Mouse (Mus musculus) v-Abl transformed pro-B cells (cell line): ENCODE measurements at regions not wholly inside any gene's neighbourhood (a gene's known extent, or its start where the extent isn't known, plus 50 kb on each side); places are given as distances from the start of the nearest gene placed in this dataset.

ENCODE experiments used
- in situ Hi-C, 2 experiments: fragments of 400-800 bp; cut with MboI; formaldehyde crosslinking; loops; one replicate each; pipeline ENCODE4 v1.15.1; 2025; ENCODE audit not compliant: unreplicated experiment in 2 of 2

GRCm38 (mm10) chr1:43247609-43248008 is 50.8 kb upstream of the Fhl2 start:
- in situ Hi-C loops: no loop called here

DNA sequence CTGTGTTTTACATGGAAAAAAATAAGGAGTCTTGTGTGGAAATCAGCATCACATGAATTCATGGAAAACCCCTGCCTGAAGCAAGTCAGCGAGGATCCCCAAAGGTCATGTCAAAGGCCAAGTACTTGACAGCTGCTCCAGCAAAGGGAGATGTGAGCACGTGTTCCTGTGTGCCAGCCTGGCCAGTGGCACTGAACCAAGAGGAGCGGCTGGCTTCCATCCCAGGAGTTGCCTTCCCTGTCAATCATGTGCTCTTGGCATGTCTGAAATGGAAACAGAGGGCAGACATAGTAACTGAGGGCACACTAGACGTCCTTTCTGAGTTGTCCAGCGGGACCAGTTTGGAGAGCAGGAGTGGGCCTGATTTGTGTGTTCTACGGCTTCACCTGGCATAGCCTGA is 53.5 kb upstream of the Fhl2 start:
- in situ Hi-C loops: no loop called here

DNA sequence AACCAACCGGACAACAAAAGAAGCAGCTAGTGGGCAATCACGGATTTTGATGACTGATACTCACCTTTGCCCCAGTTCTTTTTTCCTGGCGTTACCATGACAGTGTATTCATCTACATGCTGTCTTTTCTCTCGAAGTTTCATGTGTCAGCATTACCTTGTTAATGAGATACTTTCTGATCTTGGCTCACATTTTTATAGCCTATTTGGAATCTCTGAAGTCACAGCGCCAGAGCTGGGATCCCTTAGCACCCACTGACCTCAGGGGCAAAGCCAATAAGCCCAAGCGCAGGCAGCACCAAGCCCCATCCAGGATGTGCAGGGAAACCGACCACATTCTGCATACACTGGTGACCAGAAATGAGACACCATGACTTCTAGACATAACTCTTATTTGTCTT is 54.6 kb upstream of the Fhl2 start:
- in situ Hi-C loops: no loop called here

GRCm38 (mm10) chr1:43254129-43254528 is 57.3 kb upstream of the Fhl2 start:
- in situ Hi-C loops: no loop called here

GRCm38 (mm10) chr1:43256078-43256477 is 59.3 kb upstream of the Fhl2 start:
- in situ Hi-C loops: no loop called here

DNA sequence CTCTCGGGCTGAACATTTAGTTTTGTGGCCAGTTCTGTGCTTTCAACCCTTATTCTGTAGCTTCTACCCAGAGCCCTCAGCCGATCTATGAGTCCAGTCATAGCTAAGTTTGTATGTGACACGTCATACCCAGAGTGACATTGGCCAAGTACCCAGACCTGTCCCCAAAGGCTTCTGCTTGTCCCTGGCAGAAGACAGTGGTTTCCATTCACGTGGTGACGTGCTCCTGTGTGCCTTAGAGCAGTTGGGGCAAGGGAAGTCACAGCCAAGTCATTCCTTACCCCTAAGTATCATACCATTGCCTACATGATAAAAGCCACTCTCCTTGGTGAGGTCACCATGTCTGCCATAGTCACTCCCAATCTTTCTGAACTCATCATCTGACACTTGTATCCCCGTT is 61.1 kb upstream of the Fhl2 start:
- in situ Hi-C loops: no loop called here

DNA sequence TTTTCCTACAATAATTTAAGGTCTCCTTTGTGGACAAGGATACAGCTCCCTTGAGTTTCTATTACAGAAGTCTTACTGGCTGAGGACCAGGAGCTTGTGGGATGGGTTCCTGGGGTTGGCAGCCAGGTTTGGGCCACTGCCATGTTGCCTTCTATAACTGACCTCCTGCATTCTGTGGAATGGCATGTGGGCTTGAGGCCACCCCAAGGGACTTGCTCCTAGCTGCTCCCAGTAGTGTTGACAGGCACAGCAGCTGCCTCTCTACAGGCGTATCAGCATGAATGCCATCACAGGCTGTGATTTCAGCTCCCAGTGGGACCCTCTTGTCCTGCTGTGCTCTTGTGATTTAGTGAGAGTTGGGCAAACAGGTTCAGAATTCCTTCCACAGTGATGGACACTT is 63.1 kb upstream of the Fhl2 start:
- in situ Hi-C loops: loop anchor here in 1 of 2 experiments (5.0 to 10.0 kb wide), 2 partner anchors 118 to 345 kb away; no protein-coding TSS in a partner anchor

DNA sequence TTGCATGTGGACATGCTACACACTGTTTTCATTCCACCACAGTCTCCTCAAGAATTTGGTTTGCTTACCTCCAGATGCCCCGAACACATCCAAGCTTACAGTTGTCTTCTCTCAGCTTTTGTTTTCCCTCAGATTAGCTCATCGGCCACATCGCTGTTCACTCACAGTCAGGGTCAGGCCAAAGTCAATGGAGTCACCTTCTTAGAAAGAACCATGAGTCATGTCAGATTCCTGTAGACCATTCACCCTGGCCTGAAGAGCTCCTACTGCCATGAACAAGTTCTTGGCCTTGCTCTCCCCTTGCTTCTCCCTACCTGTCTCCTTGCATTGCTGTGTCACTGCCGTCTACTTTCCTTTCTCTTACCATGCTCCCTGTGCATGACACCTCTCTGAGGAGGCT is 63.7 kb upstream of the Fhl2 start:
- in situ Hi-C loops: loop anchor here in 1 of 2 experiments (5.0 to 10.0 kb wide), 2 partner anchors 118 to 346 kb away; no protein-coding TSS in a partner anchor

DNA sequence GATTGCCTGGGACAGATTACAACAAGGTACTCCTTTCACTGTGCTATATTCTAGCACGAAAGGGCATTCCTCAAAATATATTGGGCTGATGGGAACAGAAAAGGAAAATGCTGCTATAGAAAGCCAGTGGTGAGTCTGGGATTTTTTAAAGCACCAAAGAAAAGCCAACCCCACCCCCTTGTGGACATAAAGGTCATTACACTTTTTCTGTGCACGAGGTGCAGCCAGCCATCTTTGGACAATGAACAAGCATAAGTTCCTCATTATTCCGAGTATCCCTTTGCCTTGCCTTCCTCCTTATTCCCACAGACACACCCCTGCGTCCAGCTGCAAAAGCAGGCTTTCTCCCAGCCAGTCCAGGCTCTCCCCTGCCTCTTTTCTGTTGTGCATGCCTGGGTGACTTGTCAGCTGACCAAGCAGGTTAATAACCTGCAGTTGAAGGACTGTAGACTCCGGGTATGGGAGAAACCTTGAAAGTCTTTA is 67.7 kb upstream of the Fhl2 start:
- in situ Hi-C loops: loop anchor here in 1 of 2 experiments (5.0 to 10.0 kb wide), 2 partner anchors 122 to 350 kb away; no protein-coding TSS in a partner anchor

GRCm38 (mm10) chr1:43265699-43266455 is 69.1 kb upstream of the Fhl2 start:
- in situ Hi-C loops: loop anchor here (5.0 to 10.0 kb wide), 3 partner anchors 129 to 354 kb away; no protein-coding TSS in a partner anchor

DNA sequence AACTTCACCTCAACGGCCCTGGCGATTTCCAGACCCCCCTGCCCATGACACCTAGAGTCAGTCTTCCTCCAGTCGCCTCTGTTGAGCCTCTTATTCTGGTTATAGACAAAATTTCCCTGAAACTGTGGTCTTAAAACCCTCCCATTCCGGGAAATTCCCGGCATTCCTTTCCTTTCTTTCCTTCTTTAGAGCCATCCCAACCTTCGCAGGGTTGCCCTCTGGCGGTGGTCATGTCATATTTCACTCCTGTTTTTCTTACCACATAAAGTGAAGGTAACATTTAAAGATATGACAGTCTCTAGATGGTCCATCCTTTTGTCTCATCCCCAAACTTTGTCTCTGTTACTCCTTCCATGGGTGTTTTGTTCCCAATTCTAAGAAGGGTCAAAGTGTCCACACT is 72.9 kb upstream of the Fhl2 start:
- in situ Hi-C loops: loop anchor here (5.0 to 10.0 kb wide), 4 partner anchors 132 to 965 kb away; no protein-coding TSS in a partner anchor

GRCm38 (mm10) chr1:43273236-43273868 is 76.6 kb upstream of the Fhl2 start:
- in situ Hi-C loops: loop anchor here in 1 of 2 experiments (10.0 kb wide), 1 partner anchor 961 kb away; no protein-coding TSS in a partner anchor

DNA sequence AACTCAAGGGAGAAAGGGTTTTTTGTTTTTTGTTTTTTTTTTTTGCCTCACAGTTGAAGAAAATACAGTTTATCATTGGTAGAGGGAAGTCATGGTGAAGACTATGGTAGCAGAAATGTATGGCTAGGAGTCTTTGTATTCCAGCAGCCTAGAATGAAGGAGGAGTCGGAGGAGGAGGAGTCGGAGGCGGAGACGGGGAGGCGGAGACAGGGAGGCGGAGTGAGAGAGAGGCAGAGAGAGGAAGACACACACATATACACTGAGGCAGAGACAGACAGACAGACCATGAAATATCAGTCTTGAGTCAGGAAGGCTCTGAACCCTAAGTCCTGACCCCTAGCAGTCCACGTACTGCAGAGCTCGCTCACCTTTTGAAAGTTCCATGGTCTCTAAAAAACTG is 95.0 kb upstream of the Fhl2 start:
- in situ Hi-C loops: no loop called here

- in situ Hi-C loops: no loop called here
Observed at GRCm38 (mm10) chr1:43292561-43292960, 95.8 kb upstream of the Fhl2 start.

GRCm38 (mm10) chr1:43294221-43295012 is 97.6 kb upstream of the Fhl2 start:
- in situ Hi-C loops: loop anchor here (5.0 kb wide), 2 partner anchors 343 to 448 kb away; no protein-coding TSS in a partner anchor

DNA sequence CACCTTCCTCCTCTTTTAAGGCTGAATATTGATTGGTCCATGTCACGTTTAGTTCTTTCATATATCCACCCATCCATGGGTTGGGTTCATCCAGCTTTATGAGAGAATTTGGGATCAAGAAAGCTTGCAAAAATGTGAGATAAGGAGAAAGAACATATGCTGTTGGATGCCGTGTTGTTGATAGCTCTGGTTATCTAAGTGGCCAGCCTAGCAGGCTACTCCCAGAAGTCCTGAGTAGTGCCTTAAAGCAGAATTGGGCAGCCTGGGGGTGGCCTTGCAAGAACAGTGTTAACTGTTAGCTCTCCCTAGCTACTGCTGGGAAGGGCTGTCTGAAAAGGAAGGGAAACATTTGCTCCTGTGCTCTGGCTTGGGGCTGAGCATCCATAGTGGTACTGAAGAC is 100.8 kb upstream of the Fhl2 start:
- in situ Hi-C loops: loop anchor here (5.0 kb wide), 2 partner anchors 340 to 445 kb away; no protein-coding TSS in a partner anchor

GRCm38 (mm10) chr1:43298746-43299145 is 102.0 kb upstream of the Fhl2 start:
- in situ Hi-C loops: loop anchor here (5.0 kb wide), 2 partner anchors 339 to 444 kb away; no protein-coding TSS in a partner anchor

GRCm38 (mm10) chr1:43299490-43300302 is 102.9 kb upstream of the Fhl2 start:
- in situ Hi-C loops: loop anchor here (5.0 to 10.0 kb wide), 6 partner anchors 145 to 443 kb away; partner anchors contain the start of gene Nck2 (in 1 of the 2)

DNA sequence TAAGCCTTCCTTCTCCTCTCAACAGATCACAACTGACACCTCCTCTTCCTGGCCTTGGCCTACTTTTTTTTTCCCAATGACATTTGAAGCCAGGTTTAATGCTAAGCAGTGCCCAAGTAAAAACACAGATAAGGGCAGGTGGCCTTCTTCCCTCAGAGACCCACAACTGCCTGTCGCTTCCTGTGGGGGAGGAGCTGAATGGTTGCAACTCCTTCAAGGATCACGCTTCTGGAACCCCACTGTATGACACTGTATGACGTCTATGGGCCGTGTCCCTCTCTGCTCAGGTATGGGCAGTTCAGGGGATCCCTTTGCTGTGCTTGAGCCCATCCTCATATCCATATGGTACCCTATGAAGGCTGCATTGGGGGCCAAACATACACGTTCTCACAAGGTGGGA is 103.9 kb upstream of the Fhl2 start:
- in situ Hi-C loops: loop anchor here (5.0 to 10.0 kb wide), 5 partner anchors 144 to 442 kb away; partner anchors contain the start of gene Nck2 (in 1 of the 2)
